Mouse (Mus musculus) skeletal muscle tissue, adult 2 months (tissue): ENCODE results near the gene 9530003J23Rik.
"Not testable (repeated sequence)": the region's sequence is repeated elsewhere in the genome, so short reads cannot be mapped to it uniquely, and the experiment has no call there.

ENCODE experiments used
- DNase-seq: peaks from one replicate; pipeline ENCODE4 v3.0.0-alpha.2; 2012; ENCODE audit warnings: low read depth, low spot score

Gene 9530003J23Rik

DNA sequence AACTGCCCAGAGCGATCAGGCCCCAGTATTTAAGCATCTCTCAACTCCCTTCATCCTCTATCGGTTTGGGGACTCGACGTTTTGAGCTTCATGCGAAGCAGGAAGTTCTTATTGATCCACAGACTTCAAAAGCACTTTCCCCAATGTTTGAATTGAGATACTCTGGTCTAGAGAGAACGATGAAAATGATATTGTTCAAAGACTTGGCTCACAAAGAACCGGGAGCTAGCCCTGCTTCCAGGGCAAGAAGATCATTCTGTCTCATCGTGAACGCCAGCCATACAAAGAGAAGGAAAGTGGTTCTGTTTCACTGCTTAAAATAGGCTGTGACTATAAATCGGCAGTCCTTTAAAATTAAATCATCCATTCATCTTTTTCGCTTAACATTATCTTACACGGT is at the start of gene 9530003J23Rik:
9530003J23Rik (minus strand) TSS at position 101 of the 400 bp plus-strand sequence.
- DNase-seq, result no peak

- no peak for DNase-seq
These were observed 48.8 kb upstream of the 9530003J23Rik start for GRCm38 (mm10) chr10:117287226-117287850.

- DNase-seq, result no peak
These were observed 48.0 kb upstream of the 9530003J23Rik start for GRCm38 (mm10) chr10:117286366-117286970.

DNA sequence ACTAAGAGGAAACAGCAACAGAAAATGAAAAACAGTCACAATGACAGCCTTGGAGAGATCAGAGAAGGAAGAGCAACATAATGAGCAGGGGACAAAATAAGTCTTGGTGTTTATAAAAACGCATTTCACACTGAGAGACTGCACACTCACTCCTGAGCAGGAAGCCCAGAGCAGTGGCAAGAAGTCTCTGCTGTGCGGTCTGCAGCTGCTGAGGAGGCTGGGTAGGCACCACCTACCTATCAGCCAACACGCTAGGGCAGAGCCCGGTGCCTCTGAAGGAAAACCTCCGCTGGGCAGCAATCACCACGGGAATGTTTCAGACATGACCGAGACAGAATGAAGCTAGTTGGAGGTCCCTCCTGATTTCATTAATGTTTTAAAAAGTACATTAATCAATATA is 47.1 kb upstream of the 9530003J23Rik start:
- DNase-seq, result not testable (repeated sequence)

DNA sequence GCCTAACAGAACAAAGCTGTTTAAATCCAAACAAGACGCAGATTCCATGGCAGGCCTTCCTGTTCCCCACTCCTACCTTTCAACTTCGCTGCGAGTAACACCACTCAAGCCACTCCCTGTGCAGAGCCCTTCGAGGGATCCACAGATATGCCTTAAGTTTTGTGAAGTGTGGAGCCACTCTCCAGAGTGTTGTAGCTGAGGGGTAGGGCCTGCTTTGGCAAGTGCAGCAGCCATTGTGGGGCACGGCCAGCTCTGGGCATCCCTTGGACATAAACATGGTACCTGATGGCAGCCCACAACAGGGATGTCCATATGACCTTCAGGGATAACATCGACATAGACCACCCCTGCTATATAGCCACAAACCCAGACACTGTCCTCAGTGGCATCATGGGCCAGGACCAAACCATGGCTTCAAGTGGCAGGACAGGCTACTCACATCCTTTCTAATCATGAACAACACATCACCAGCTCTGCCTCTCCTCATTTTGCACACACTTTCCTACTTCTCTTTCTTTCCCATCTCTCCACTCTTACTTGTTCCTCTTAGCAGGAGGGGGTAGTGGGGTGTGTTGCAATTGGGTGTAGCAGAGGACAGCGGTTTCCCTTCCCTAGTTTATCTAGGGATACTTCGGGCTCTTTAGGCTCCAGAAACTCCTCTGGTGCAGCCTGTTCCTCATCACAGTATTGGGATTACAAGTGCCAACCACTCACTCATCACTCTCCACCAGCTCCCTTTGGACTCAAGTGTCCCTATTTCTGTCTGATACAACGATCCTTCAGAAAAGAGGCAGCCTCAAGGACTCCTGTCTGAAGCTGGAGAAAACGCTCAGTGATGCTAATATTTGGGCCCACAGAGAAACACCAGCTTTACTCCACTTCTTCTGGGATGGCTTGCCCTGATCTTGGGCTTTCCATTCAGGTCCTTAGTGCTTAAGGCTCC is 46.3 kb upstream of the 9530003J23Rik start:
- DNase-seq, result peak; percentile 37

DNA sequence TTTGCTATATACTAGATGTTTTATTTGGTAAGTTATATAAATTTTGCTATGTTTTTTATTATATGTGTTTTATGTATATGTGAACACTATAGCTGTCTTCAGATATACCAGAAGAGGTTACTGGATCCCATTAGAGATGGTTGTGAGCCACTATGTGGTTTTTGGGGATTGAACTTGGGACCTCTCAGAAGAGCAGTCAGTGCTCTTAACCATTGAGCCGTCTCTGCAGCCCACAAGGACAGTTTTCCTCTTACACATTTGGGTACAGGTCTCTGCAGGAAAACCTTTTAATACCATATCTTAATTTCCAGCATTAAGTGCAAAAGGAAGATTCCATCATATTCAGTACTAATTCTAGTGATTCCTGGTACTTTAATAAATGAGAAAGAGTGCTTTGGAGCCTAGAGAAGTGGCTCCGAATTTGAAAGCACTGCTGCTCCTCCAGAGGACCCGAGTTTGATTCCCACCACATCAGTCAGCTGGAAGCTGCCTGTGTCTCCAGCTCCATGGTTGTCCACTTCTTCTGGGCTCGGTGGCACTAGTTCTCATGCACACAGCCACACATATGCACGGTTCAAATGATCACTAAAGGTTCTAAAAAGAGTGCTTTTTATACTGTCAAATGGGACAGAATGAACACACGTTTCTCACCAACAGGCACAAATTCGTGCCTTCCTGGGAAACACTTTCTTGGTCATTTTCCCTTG is 45.5 kb upstream of the 9530003J23Rik start:
- no peak for DNase-seq

- not testable (repeated sequence) for DNase-seq
These were observed 44.7 kb upstream of the 9530003J23Rik start for GRCm38 (mm10) chr10:117283196-117283595.

DNA sequence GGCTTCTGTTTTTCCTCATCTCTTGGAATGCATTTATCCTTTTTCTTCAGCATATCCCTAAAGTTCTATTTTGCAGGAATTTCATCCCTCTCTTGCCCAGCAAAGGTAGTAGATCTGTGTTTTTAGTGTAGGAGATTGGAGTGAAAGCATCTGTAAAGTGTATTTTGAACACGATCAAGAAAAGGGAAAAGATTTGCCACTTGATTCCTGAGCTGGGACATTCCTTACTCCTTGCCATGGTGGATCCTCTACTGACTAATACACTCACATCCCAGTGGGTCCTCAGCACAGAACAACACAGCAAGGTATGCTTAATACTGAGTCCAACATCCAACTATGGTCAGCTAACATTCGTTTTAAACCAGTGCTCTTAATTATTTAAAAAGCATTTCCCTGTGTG is 44.0 kb upstream of the 9530003J23Rik start:
- no peak for DNase-seq

GRCm38 (mm10) chr10:117282049-117282448 is 43.5 kb upstream of the 9530003J23Rik start, which contains the start of gene Lyz2:
Lyz2 (minus strand) TSS chr10:117282321.
- peak; percentile 30 for DNase-seq

DNA sequence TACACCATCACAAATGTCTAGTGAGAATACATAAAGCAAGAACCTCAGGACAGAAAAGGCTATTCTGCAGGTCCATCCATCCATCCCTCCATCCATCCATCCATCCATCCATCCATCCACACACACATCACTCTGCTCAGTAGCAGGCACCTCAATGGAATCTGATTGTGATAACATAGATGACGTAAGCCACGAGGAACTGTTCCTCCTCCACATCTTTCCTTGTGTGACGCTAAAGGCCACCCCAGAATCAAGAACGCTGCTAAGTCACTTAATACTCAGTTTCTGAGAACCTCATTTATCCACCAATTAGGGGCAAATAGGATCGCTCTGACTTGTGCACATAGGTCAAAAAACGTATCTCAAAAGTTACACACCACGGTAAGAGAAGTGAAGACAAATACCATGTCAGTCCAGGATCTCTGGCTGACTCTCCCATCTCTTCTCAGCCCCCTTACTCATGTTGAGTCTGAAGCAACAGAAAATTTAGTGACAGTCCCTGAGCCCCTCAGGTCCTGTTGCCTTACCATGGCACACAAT is 42.9 kb upstream of the 9530003J23Rik start:
- no peak for DNase-seq

GRCm38 (mm10) chr10:117280000-117280399 is 41.5 kb upstream of the 9530003J23Rik start:
- no peak for DNase-seq

DNA sequence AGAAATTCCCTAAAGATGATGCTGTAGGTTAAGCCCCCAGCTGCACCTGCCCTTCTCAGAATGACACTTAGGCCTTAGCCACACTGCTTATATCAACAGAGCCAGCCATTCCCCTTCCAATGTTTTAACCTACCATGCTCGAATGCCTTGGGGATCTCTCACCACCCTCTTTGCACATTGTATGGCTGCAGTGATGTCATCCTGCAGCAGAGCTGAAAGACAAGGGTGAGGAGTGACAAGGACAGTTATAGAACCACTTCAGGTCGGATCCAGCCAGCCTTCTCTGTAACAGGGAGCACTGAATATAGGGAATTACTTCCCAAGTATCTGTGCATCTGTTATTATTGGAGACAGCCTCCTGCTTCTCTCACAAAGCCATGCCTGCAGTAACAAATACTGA is 40.0 kb upstream of the 9530003J23Rik start:
- DNase-seq, result not testable (repeated sequence)

DNA sequence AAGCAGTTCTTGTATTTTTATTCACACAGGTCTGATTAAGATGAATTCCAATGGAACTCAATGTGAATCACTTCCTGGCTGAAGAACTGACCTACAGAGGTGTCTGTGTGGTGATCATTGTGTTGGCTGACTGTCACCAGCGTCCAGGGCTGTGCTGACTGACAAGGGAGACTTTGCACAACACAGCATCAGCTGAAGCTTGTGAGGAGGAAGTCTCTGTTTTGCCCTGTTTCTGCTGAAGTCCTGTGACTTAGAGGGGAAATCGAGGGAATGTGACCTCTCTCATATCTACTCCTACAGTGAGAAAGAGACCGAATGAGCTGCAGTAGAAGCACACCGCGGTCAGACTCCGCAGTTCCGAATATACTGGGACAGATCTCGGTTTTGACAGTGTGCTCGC is 39.3 kb upstream of the 9530003J23Rik start:
- DNase-seq, result not testable (repeated sequence)

GRCm38 (mm10) chr10:117275681-117276369 is 37.3 kb upstream of the 9530003J23Rik start:
- no peak for DNase-seq

- DNase-seq, result not testable (repeated sequence)
These were observed 36.1 kb upstream of the 9530003J23Rik start for GRCm38 (mm10) chr10:117274645-117275044.

- DNase-seq, result no peak
These were observed 33.5 kb upstream of the 9530003J23Rik start for GRCm38 (mm10) chr10:117272023-117272422.

DNA sequence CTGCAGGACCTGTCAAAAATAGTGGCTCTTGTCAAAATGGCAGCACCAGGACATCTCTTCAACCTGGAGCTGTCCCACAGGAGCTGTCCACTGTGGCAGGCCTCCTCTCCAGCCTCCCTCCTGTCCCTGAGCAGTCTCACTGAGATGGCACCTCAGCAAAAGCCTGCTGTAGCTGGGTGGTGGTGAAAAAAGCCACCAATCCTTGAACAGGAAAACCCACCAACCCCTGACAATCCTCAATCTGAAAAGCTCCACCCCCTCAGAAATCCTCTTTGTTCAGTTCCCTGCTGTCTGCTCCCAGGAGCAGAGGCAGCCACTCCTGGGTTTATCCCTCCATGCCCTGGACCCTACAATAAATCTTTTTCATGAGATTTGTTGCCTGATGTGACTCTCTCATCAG is 21.4 kb upstream of the 9530003J23Rik start:
- DNase-seq, result no peak

DNA sequence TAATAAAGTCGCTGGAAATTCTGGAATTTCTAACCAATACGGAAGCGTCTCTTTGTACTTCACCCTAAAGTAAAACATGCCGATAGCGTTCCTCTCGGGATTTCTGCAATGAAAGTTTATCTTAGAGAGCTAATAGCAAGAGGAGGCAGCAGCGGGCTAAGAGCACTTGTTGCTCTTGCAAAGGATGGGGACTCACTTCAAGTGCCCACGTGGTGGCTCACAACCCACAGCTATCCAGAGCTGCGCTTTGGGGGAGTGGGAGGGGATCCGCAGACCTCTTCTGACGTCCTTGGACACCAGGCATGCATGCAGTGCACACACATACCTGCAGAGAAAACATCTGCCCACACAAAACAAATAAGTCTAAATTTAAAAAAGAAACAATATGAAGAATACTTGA is 2.6 kb downstream of the 9530003J23Rik start:
- DNase-seq, result no peak

DNA sequence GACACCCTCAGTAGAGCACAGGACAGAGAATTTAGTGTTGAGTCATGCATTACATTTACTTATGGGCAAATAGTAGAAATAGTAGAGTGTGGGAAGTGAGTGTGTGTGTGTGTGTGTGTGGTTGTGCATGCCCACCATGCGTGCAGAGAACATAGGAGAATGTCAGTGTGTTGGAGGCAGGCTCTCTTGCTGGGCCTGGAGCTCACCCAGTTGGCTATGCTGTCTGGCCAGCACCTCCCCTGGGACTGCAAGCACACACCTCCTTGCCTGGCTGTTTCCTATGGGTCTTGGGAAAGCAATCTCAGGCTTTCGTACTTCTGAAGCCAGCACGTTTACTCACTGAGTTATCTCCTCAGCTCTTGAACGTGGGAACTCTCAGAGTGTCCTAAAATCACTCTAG is 3.7 kb downstream of the 9530003J23Rik start:
- DNase-seq, result no peak

- no peak for DNase-seq
These were observed 8.7 kb downstream of the 9530003J23Rik start for GRCm38 (mm10) chr10:117229826-117230225.

DNA sequence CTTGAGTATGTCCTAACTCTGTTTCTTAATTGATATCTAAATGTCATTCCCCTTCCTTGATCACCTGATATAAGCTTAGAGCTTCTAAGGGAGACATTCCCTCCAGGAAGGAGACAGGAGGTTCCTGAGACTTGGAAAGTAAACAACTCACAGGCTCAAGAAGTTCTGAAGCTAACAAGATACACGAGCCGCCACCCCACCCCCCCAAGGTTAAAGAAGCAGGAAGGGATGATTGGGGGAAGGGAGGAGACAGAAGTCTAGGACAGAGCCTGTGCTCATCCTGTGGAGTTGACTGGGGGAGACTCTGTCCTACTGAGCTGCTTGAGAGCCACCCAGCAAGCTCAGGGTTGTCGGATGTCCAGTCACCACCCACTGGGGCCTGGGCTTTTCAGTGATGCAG is 12.5 kb downstream of the 9530003J23Rik start:
- DNase-seq, result no peak
